Comparison of ENCODE assay signal across 8 mouse cellular contexts in the genomic region with DNA sequence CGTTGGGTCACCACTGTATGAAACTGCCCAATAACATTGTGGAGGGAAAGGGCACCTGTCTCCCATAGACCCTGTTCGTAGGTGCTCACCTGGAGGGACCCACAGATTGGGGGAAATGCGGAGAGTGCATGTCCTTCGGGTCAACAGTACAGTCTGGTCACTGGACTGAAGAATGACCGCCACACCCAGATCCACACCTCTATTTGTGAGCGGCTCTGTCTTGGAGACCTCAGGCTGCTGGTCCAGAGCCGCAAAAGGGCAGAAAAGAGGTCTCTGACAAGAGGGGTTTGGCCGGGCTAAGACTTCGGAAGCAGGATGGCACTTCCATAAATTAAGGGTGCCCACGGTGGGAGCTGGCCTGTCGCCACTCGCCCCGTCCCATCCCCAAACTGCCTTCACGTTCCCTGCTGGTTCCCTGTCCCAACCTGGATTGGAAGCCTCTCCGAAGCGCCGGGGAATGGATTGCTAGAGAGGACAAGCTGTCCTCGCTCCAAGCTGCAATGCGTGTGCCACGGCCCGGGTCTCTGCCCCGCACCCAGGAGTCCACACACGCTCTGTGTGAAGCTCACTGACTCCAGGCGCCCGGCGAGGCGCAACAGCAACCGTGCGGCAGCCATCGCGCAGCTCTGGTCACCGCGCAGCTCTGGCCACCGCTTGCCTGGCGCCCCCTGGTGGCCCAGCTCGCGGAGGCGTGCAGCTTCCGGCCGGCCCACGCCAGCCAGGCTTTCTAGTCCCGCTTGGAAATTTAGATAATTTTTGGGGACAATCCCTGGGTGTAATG. TPM values are rescaled to one million over a fixed set of nuclear protein-coding genes. Genes with fewer than 3 reads are reported as not detected.
DNase-seq lines count a peak whose midpoint lies in the region; ATAC-seq and TF ChIP-seq lines count a peak whose summit lies in the region.

A gene (minus strand): TSS at position 660 of the 781 bp plus-strand sequence.

- peak; percentile 86 for ATAC-seq in megakaryocyte progenitor cell, adult 5-6 weeks (replicated peaks; ENCODE audit: poor library complexity)

- no peaks in the 10 kb centered on the region for H3K4me1 ChIP-seq in cortical plate, adult 2 months (ENCODE audit: control insufficient read depth, insufficient read depth, low read length)

- no peak within 1 kb of the TSS for H3K27ac ChIP-seq in cortical plate, adult 2 months (ENCODE audit: insufficient read depth, low read length)

- TF ChIP-seq POLR2A in cortical plate, adult 2 months (IDR thresholded peaks at IDR 0.05; ENCODE audit: extremely low read depth, insufficient read depth, low read length), result no peak

- H3K4me3 ChIP-seq in cortical plate, adult 2 months (ENCODE audit: insufficient read depth, low read length), result peak within 1 kb of the TSS; percentile 43

- DNase-seq in adipocyte (ENCODE audit: low spot score), result peak; percentile 81
- DNase-seq in gastrocnemius, postnatal 10 days, result peak; percentile 93
- DNase-seq in induced T-regulatory cell, adult 2 months (ENCODE audit: low read depth), result peak; percentile 79
- DNase-seq in left cerebral cortex, postnatal 10 days (ENCODE audit: extremely low spot score in 1 of 2, low spot score in 2 of 2), result peak; percentile 64 to 89
- DNase-seq in right cerebral cortex, adult 2 months (ENCODE audit: low spot score in 2 of 2), result peak; percentile 81 to 86
- peak; percentile 73 to 81 for DNase-seq in urinary bladder, postnatal 36 days (ENCODE audit: low spot score in 2 of 2)

- intact Hi-C loops in left cerebral cortex, postnatal 10 days (cut with DNase I), result loop anchor here (5.0 kb wide), 1 partner anchor 36 kb away; a partner anchor contains a TSS

- TF ChIP-seq CTCF in cortical plate, adult 2 months (IDR thresholded peaks at IDR 0.05; ENCODE audit: extremely low read depth, insufficient read depth, low read length), result peak; percentile 59

RNA-seq across cellular contexts. Expression of the gene that starts here (rescaled TPM):
- polyA plus RNA-seq in cortical plate, adult 2 months (2012; rRNA removed), result 16.8 and 19.6 TPM in 2 replicates
- 1 to 10 TPM in 1 of 2 experiments, under 1 TPM in 1; 0.92 to 1.5 TPM for total RNA-seq in gastrocnemius, postnatal 10 days (2021)
- 1 to 10 TPM; 4.7 to 5.8 TPM for total RNA-seq in left cerebral cortex, postnatal 10 days (2021)
- 0.59 TPM in 1 of 2 replicates, not detected in the other for total RNA-seq in megakaryocyte progenitor cell, adult 5-6 weeks (2015)
- not detected in 2 replicates for total RNA-seq in megakaryocyte progenitor cell, adult 5-6 weeks (2017)

Comparison
In these comparisons a context has a peak if more than half of its experiments do, and no peak if none do; other contexts are left out.
1. Peak in ATAC-seq in megakaryocyte progenitor cell, adult 5-6 weeks; RNA of the gene not detected or under 1 TPM.